Mouse (Mus musculus): ENCODE data around the gene Hspa12a. TPM values are rescaled to one million over a fixed set of nuclear protein-coding genes. Genes with fewer than 3 reads are reported as not detected.

The Hspa12a gene
- total RNA-seq (2014; rRNA removed) (70.8 and 84.6 TPM in 2 replicates), polyA plus RNA-seq (2015; fragmentation: Nextera tagmentation; extraction: Ambion mirVana) (52.8 and 56.1 TPM in 2 replicates)

DNA sequence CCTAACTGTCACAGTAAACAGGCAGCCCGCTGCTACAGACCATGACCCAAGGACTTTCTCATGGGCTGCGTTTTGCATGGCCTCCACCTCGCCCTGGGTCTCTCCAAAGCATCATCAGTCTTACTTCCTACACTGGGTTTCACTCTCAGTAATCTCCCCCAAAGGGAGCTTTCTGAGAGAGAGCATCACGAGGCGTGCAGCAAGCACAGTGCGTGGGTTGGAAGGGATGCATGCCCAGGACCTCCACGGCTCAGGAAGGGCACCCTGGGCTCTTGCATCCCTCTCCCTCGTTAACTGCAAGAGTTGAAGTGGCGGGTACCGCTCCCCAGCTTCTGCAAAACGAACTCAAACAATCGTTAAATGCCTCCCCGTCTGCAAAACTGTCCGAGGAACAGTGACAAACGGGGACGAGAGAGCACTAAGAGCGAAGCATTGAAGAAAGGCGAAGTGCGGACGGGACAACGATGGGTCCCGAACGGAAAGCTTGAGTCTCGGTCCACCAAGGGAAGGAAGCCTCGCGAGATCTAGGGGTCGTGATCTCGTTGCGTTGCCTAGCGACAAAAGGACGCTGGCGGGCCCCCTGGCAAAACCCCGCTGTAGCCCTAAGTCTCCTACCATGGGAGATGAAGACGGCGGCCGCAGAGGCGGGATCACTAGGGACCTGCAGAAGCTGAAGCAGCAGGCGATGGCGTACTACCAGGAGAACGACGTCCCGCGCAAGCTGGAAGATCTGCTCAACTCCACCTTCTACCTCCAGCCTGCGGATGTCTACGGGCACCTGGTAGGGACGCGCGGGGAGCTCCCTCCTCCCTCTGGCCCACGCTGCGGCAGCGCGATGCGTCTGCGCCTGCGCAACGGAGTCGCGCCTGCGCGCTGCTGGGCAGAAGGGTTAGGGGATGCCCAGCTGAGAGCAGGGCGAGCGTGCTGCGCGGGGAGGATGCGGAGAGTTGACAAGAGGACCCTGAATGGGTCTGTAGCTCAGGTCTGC lies at the start of gene Hspa12a, which contains the start of gene Eno4:
Gene Hspa12a (minus strand): TSS at position 814 of the 988 bp plus-strand sequence.
Gene Eno4 (plus strand): TSS at position 585 of the 988 bp plus-strand sequence.
- peak; percentile 2; the same call in 1 of the 2 replicates for TF ChIP-seq CTCF (IDR thresholded peaks at IDR 0.05; ENCODE audit: low read depth)
- ATAC-seq (peak; percentile 99), DNase-seq (ENCODE audit: low spot score) (peak; percentile 96)
- H3K4me3 ChIP-seq (ENCODE audit: low read length), result peak within 1 kb of the TSS; percentile 65
- no peaks in the 10 kb centered on the region for H3K36me3 ChIP-seq (ENCODE audit: insufficient read depth, low read length)
- no peaks in the 10 kb centered on the region for H3K9me3 ChIP-seq (ENCODE audit: low read length)
- H3K27me3 ChIP-seq (ENCODE audit: insufficient read depth, low read length), result peaks cover 7% of the 10 kb centered on the region; the same call in 1 of the 2 replicates
- peak within 1 kb of the TSS; percentile 64 for H3K27ac ChIP-seq
- under 1% methylated on average over 59 of the region's 65 CpGs for WGBS
- 0 out of 2 replicates have a peak, but pooled peaks cover 4% of the 10 kb centered on the region for H3K4me1 ChIP-seq (ENCODE audit: insufficient read depth, low read length)
- H3K9ac ChIP-seq (replicated peaks; ENCODE audit: low read length), result peak within 1 kb of the TSS; percentile 68
- H3K4me2 ChIP-seq (ENCODE audit: low read depth, low read length), result peak within 1 kb of the TSS; percentile 98

DNA sequence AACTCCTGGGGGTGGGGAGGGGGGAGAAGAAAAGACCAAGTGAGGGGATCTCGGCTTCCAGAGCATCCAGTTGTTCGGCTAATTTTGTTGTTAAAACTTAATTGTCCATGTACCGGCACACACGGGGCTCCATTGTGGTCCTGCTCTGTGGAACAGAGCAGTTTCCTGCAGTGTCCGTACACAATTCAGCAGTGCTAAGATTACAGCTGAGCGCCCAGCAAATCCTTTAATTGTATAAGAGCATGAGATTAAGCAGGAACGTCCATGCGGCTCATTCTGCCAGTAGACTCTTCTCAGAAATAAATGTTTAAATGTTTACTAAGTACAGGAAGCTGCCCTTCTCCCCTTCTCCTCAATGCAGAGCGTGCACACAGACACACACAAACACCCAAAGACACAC lies 38.1 kb upstream of the Hspa12a start:
- Histone ChIP-seq H3K4me3 (ENCODE audit: low read length) (no peak overlapping the region), H3K36me3 (ENCODE audit: insufficient read depth, low read length) (no peaks in the 10 kb centered on the region), H3K4me1 (ENCODE audit: insufficient read depth, low read length) (no peaks in the 10 kb centered on the region), H3K9ac (replicated peaks; ENCODE audit: low read length) (no peak overlapping the region), H3K27ac (no peak overlapping the region), H3K4me2 (ENCODE audit: low read depth, low read length) (no peak overlapping the region), H3K27me3 (ENCODE audit: insufficient read depth, low read length) (0 out of 2 replicates have a peak, but pooled peaks cover 11% of the 10 kb centered on the region), H3K9me3 (ENCODE audit: low read length) (no peaks in the 10 kb centered on the region)
- no peak for TF ChIP-seq CTCF (IDR thresholded peaks at IDR 0.05; ENCODE audit: low read depth)
- DNase-seq (ENCODE audit: low spot score) (no peak), ATAC-seq (no peak)
- WGBS, result 25% methylated on average over 9 of the region's 9 CpGs

DNA sequence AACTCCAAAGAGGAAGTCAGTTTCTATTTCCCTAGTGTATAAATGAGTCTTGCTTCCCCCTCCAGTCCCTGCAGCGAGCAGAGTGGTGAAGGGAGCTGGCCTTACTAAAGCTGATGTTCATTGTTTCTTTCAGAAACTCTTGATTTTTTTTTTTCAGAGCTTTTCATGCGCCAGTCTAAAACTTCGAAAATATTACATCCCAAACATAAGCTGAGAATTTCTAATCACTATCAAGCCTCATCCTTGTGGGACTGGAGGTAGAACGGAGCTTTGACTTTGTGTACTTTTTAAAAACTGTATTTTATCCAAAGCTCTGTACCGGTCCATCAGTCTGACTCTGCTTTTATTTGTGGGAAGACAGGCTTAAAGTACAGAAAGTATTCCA lies 36.6 kb upstream of the Hspa12a start:
- peak overlapping the region; percentile 16; the same call in 1 of the 2 replicates for H3K4me3 ChIP-seq (ENCODE audit: low read length)
- ATAC-seq (no peak), DNase-seq (ENCODE audit: low spot score) (no peak)
- 0 out of 2 replicates have a peak, but pooled peaks cover 11% of the 10 kb centered on the region for H3K27me3 ChIP-seq (ENCODE audit: insufficient read depth, low read length)
- no peak overlapping the region for H3K27ac ChIP-seq
- peak overlapping the region; percentile 41 for H3K4me2 ChIP-seq (ENCODE audit: low read depth, low read length)
- no peaks in the 10 kb centered on the region for H3K36me3 ChIP-seq (ENCODE audit: insufficient read depth, low read length)
- 50% methylated on average over 5 of the region's 5 CpGs for WGBS
- TF ChIP-seq CTCF (IDR thresholded peaks at IDR 0.05; ENCODE audit: low read depth), result no peak
- H3K9me3 ChIP-seq (ENCODE audit: low read length), result no peaks in the 10 kb centered on the region
- H3K9ac ChIP-seq (replicated peaks; ENCODE audit: low read length), result no peak overlapping the region
- no peaks in the 10 kb centered on the region for H3K4me1 ChIP-seq (ENCODE audit: insufficient read depth, low read length)

DNA sequence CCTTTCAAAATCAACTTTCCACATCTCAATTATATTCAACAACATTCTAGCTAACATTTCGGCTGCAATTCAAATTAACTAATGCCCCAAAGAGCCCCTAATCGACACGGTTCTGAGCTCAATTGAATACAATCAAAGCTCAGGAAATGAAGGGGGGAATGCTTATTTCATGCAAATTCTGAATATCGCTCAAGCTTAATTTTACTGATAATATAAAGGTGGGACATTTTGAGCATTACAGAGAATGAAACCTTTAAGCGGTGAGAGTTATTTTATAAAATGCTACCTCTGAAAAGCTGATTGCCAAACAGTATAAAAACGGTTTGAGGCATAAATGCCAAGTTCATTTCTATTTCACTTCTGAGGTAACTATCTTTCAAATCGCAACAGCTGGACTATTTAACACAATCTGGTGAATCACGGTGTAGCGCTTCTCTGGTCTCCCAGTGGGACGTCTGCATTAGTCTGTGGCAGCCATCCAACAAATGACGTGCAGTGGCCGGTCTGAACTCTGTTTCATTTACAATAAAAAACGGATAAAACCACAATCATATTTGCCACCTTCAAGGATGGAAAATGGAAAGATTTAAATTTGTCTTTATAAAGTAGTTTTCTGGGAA lies 36.1 kb upstream of the Hspa12a start:
- no peaks in the 10 kb centered on the region for H3K36me3 ChIP-seq (ENCODE audit: insufficient read depth, low read length)
- no peaks in the 10 kb centered on the region for H3K9me3 ChIP-seq (ENCODE audit: low read length)
- TF ChIP-seq CTCF (IDR thresholded peaks at IDR 0.05; ENCODE audit: low read depth), result no peak
- peak; percentile 77 for DNase-seq (ENCODE audit: low spot score)
- ATAC-seq, result no peak
- H3K27me3 ChIP-seq (ENCODE audit: insufficient read depth, low read length), result 0 out of 2 replicates have a peak, but pooled peaks cover 11% of the 10 kb centered on the region
- H3K4me1 ChIP-seq (ENCODE audit: insufficient read depth, low read length), result no peaks in the 10 kb centered on the region
- H3K4me3 ChIP-seq (ENCODE audit: low read length), result peak overlapping the region; percentile 16; the same call in 1 of the 2 replicates
- peak overlapping the region; percentile 41 for H3K4me2 ChIP-seq (ENCODE audit: low read depth, low read length)
- WGBS, result 20% methylated on average over 13 of the region's 13 CpGs
- no peak overlapping the region for H3K27ac ChIP-seq
- H3K9ac ChIP-seq (replicated peaks; ENCODE audit: low read length), result no peak overlapping the region

DNA sequence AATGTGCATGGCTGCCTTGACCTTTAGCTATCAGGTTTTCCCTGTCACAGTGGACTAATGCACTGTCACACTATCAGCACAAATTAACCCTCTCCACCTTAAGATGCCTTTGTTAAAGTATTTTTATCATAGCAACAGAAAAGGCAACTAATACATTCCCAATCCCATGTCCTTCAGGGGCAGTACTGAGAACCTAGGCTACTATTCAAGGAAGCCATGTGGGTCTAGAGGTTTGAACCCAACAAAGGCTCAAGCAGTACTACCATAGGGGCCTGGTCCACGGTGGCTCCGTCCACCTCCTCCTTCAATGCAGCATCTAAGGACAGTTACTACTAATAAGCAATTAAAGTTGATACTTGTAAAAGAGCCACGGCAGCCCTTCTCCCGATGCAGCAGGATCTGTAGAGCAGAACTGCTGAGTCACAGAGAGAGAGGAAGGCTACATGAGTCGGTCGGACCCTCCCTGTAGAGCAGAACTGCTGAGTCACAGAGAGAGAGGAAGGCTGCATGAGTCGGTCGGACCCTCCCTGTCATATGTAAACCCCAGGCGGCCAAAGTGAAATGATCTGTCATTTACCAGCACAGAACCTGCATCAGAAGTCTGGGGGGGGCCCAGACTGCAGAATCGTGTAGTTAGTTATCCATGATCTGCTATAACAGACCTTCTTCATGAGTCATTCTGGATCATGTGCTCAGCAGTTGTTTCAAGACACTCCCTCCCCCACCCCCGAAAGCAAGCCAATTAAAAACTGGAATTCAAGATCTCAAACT lies 35.1 kb upstream of the Hspa12a start:
- ATAC-seq (peak; percentile 61), DNase-seq (ENCODE audit: low spot score) (peak; percentile 18)
- no peaks in the 10 kb centered on the region for H3K36me3 ChIP-seq (ENCODE audit: insufficient read depth, low read length)
- H3K4me1 ChIP-seq (ENCODE audit: insufficient read depth, low read length), result no peaks in the 10 kb centered on the region
- no peak overlapping the region; the same call in none of the 2 replicates for H3K4me2 ChIP-seq (ENCODE audit: low read depth, low read length)
- no peaks in the 10 kb centered on the region for H3K9me3 ChIP-seq (ENCODE audit: low read length)
- 50% methylated on average over 11 of the region's 11 CpGs for WGBS
- no peak for TF ChIP-seq CTCF (IDR thresholded peaks at IDR 0.05; ENCODE audit: low read depth)
- no peak overlapping the region for H3K27ac ChIP-seq
- no peak overlapping the region for H3K4me3 ChIP-seq (ENCODE audit: low read length)
- H3K27me3 ChIP-seq (ENCODE audit: insufficient read depth, low read length), result 0 out of 2 replicates have a peak, but pooled peaks cover 11% of the 10 kb centered on the region
- no peak overlapping the region for H3K9ac ChIP-seq (replicated peaks; ENCODE audit: low read length)

Data from hindbrain, postnatal 0 days (tissue).